Mouse (Mus musculus) hindbrain, embryonic 16.5 days (tissue): ENCODE measurements around the gene Astn2. TPM values are rescaled to one million over a fixed set of nuclear protein-coding genes. Genes with fewer than 3 reads are reported as not detected.

Experiments used
- ATAC-seq: fragments of 200-750 bp; cut with Nextera tagmentation; 2 replicates; pipeline ENCODE4 v1.8.0; 2017; ENCODE audit warnings: moderate TSS enrichment, moderate library complexity
- H3K27ac ChIP-seq: fragments of 300-500 bp; sonication (generic); 2 replicates; pipeline ENCODE4 v1.5.1; 2014; ENCODE audit warnings: low read depth, mild to moderate bottlenecking, control low read depth, low read length, moderate library complexity
- H3K27me3 ChIP-seq: fragments of 300-500 bp; sonication (generic); replicated peaks from 2 replicates; pipeline ENCODE4 v1.6.1; 2014; ENCODE audit warnings: low read length; ENCODE audit not compliant: control insufficient read depth, insufficient read depth
- H3K36me3 ChIP-seq: fragments of 300-500 bp; sonication (generic); 2 replicates; pipeline ENCODE4 v1.6.1; 2014; ENCODE audit warnings: mild to moderate bottlenecking, low read length, moderate library complexity, mixed read lengths; ENCODE audit not compliant: control insufficient read depth, insufficient read depth
- H3K4me1 ChIP-seq: fragments of 300-500 bp; sonication (generic); 2 replicates; pipeline ENCODE4 v1.6.1; 2014; ENCODE audit warnings: low read depth, low read length; ENCODE audit not compliant: control insufficient read depth, insufficient read depth
- H3K4me2 ChIP-seq: fragments of 300-500 bp; sonication (generic); 2 replicates; pipeline ENCODE4 v1.6.1; 2014; ENCODE audit warnings: mild to moderate bottlenecking, low read length, control low read depth, moderate library complexity
- H3K4me3 ChIP-seq: fragments of 300-500 bp; sonication (generic); 2 replicates; pipeline ENCODE4 v1.5.1; 2014; ENCODE audit warnings: mild to moderate bottlenecking, low read length, control low read depth, moderate library complexity
- H3K9ac ChIP-seq: fragments of 300-500 bp; sonication (generic); 2 replicates; pipeline ENCODE4 v1.6.1; 2014; ENCODE audit warnings: low read depth, mild to moderate bottlenecking, control low read depth, low read length, moderate library complexity
- H3K9me3 ChIP-seq: fragments of 300-500 bp; sonication (generic); 2 replicates; pipeline ENCODE4 v1.6.1; 2014; ENCODE audit warnings: mild to moderate bottlenecking, low read length, moderate library complexity; ENCODE audit not compliant: control insufficient read depth
- WGBS: fragments of 180-500 bp; shearing (Covaris S2); extraction: QIAGEN DNeasy Blood & Tissue Kit; methylation state at CpG from one replicate; pipeline ENCODE4 v1.1.7; 2014; 5-methylcytosine and 5-hydroxymethylcytosine counted together
- polyA plus RNA-seq: library from polyadenylated mRNA; unstranded; fragments of >200 nt; fragmentation: Nextera tagmentation; extraction: Ambion mirVana; gene quantifications from 2 replicates; pipeline ENCODE4 v1.2.1, GENCODE M21; 2015

Gene Astn2
- 0.94 and 1.8 TPM in 2 replicates for polyA plus RNA-seq

DNA sequence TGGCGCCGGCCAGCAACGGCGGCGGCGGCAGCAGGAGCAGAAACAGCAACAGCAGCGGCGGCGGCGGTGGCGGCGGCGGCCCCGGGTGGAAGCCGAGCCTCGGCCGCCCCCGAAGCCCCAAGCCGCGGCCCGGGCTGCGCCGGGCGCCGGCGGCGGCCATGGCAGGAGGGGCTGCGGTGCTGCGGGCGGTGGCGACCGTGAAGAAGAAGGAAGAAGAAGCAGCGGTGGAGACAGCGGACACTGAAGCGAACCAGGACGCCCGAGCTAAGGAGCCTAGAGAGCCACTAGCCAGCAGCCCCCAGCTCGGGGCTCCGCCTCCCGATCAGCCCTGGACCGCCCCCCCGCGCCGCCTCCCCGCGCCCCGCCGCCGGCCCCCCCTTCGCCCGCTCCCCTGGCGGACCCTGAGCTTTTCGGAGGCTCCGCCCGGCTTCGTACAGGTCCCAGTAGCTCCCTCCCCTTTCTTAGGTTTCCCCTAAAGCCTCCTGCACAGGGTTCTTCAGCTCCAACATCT, at the start of gene Astn2:
Astn2 (minus strand) TSS at position 411 of the 511 bp plus-strand sequence.
- H3K27ac ChIP-seq, result peak within 1 kb of the TSS; percentile 87
- H3K4me3 ChIP-seq, result peak within 1 kb of the TSS; percentile 76
- peak; percentile 78 for ATAC-seq
- no peaks in the 10 kb centered on the region for H3K9me3 ChIP-seq
- no peaks in the 10 kb centered on the region for H3K36me3 ChIP-seq
- peak within 1 kb of the TSS; percentile 59 for H3K4me2 ChIP-seq
- peak within 1 kb of the TSS; percentile 94 for H3K9ac ChIP-seq
- H3K27me3 ChIP-seq, result no peaks in the 10 kb centered on the region; the same call in 1 of the 2 replicates
- H3K4me1 ChIP-seq, result peaks cover 16% of the 10 kb centered on the region
- WGBS, result under 1% methylated on average over 25 of the region's 56 CpGs

GRCm38 (mm10) chr4:66450115-66450514, 45.7 kb upstream of the Astn2 start:
- no peak overlapping the region for H3K4me3 ChIP-seq
- no peaks in the 10 kb centered on the region for H3K4me1 ChIP-seq
- no peaks in the 10 kb centered on the region for H3K9me3 ChIP-seq
- no peaks in the 10 kb centered on the region for H3K36me3 ChIP-seq
- whole genome bisulfite sequencing, result 40% methylated on average over 3 of the region's 3 CpGs
- no peak for ATAC-seq
- H3K4me2 ChIP-seq, result no peak overlapping the region
- H3K9ac ChIP-seq, result no peak overlapping the region
- H3K27me3 ChIP-seq, result no peaks in the 10 kb centered on the region
- no peak overlapping the region for H3K27ac ChIP-seq

DNA sequence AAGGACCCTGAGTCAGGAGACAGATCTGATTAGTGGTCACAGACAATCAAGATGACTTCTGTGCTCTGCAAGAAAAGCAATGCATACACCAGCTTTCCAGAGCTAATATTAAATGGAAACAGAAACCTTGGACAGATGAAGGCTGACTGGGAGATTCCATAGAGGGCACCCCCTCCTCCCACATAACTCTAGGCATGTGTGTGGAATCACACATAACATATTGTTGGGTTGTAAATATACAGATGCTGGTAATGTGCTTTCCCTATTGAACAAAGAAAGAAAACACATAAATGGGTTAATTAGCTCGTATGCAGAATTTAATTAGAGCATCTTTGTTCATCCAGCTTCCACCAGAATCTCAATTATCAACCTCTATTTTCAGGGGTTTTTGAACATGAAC, 26.8 kb upstream of the Astn2 start:
- H3K27ac ChIP-seq, result no peak overlapping the region
- no peaks in the 10 kb centered on the region for H3K36me3 ChIP-seq
- H3K4me2 ChIP-seq, result no peak overlapping the region
- no peak for ATAC-seq
- 57% methylated on average over 1 of the region's 1 CpGs for WGBS
- H3K27me3 ChIP-seq, result no peaks in the 10 kb centered on the region
- H3K9me3 ChIP-seq, result no peaks in the 10 kb centered on the region
- H3K9ac ChIP-seq, result no peak overlapping the region
- H3K4me1 ChIP-seq, result no peaks in the 10 kb centered on the region
- no peak overlapping the region for H3K4me3 ChIP-seq

DNA sequence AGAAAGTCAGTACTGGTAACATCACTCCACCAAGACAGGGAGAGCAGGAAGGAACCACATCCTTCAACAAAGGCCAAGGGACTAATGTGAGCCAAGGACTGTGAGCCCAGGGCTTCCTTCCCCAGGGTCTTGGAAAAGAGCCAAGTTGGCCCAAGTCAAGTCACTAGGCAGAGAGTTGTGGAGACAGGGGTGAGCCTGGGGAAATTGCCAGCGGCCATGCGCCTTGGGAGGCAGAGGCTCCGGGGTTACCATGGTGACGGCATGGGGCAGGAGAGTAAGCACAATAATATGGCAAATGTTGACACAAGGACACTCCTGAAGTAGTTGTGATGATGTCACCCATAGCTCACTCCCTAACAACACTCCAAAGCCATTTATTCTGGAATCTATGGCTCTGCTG, 21.4 kb upstream of the Astn2 start:
- no peaks in the 10 kb centered on the region for H3K9me3 ChIP-seq

DNA sequence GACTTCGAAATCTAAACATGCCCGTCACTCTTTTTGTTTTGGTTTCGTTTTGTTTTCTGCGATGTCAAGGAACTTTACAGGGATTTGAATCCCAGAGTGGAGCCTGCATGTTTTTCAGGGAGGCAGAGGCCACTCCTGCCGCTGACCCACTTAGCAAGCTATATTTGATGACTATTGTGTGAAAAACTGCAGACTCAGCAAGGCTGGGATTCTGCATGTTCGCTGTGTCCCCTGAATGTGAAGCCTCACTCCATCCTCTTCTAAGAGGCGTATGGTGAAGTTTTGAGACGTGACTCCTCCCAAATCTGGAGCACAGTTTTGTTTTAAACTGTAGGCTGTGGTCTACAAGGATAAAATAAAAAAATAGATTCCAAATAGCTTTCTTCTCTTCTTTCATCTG, 10.4 kb upstream of the Astn2 start:
- Histone ChIP-seq H3K27ac (no peak overlapping the region), H3K27me3 (no peaks in the 10 kb centered on the region), H3K4me2 (no peak overlapping the region), H3K4me3 (no peak overlapping the region), H3K9ac (no peak overlapping the region), H3K4me1 (no peaks in the 10 kb centered on the region), H3K36me3 (no peaks in the 10 kb centered on the region), H3K9me3 (no peaks in the 10 kb centered on the region)
- ATAC-seq, result no peak
- WGBS, result 75% methylated on average over 8 of the region's 8 CpGs

More for the DNA sequence above, 21.4 kb upstream of the Astn2 start:
- Histone ChIP-seq H3K27ac (no peak overlapping the region), H3K4me1 (no peaks in the 10 kb centered on the region), H3K36me3 (no peaks in the 10 kb centered on the region), H3K4me2 (no peak overlapping the region), H3K27me3 (no peaks in the 10 kb centered on the region), H3K9ac (no peak overlapping the region), H3K4me3 (no peak overlapping the region)
- ATAC-seq, result peak; percentile 93
- 53% methylated on average over 4 of the region's 4 CpGs for WGBS

DNA sequence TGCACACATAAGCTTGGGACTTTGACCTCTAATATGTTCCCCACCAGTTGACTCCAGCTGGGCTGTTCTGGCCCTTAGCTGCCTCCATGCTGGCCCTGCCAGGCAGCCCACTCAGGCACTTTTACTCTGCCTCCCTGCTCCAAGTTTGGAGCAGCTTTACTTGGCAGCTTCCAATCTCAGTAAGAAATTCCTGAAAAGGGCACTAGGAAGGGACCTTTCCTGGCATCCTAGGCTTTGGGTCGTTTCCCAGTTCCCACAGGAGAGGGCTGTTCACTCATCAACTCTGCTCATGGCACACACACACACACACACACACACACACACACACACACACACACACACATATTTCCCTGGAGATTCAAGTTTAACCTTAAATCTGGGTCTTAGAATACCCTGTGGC, 675 bp upstream of the Astn2 start:
- no peak for ATAC-seq
- peaks cover 16% of the 10 kb centered on the region for H3K4me1 ChIP-seq
- no peaks in the 10 kb centered on the region for H3K36me3 ChIP-seq
- H3K27ac ChIP-seq, result no peak overlapping the region; the same call in 1 of the 2 replicates
- H3K9me3 ChIP-seq, result no peaks in the 10 kb centered on the region
- peak overlapping the region; percentile 59 for H3K4me2 ChIP-seq
- no peaks in the 10 kb centered on the region; the same call in 1 of the 2 replicates for H3K27me3 ChIP-seq
- no peak overlapping the region for H3K9ac ChIP-seq
- H3K4me3 ChIP-seq, result no peak overlapping the region
- WGBS, result 6% methylated on average over 1 of the region's 1 CpGs

DNA sequence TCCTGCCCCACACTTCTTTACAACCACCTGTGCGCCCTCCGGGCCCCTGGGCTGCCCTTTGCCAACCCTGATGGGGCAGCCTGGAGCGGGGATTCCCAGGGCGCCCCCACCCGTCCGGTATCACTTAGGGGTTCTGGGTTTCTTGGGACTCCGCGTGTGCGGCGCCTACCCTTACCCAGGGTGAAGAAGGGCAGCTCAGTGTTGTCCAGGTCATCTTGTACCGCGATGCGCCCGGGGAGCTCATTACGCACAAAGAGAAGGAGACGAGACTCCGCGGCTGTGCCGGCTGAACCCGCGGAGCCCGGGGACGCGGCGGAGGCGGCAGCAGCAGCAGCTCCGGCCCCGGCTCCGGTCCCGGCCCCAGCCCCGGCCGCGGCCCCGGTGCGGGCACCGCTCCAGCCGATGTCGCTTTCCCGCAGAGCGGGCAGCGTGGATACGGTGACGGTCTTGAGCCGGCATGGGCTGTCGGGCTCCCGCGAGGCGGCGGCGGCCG, 657 bp downstream of the Astn2 start:
- H3K27ac ChIP-seq, result peak overlapping the region; percentile 87
- peaks cover 16% of the 10 kb centered on the region for H3K4me1 ChIP-seq
- ATAC-seq, result peak; percentile 54
- 0% methylated on average over 34 of the region's 51 CpGs for WGBS
- no peaks in the 10 kb centered on the region for H3K36me3 ChIP-seq
- H3K9me3 ChIP-seq, result no peaks in the 10 kb centered on the region
- H3K4me2 ChIP-seq, result peak overlapping the region; percentile 59
- H3K9ac ChIP-seq, result peak overlapping the region; percentile 94
- H3K27me3 ChIP-seq, result no peaks in the 10 kb centered on the region; the same call in 1 of the 2 replicates
- H3K4me3 ChIP-seq, result peak overlapping the region; percentile 76

- Histone ChIP-seq H3K4me1 (peaks cover 16% of the 10 kb centered on the region), H3K4me3 (peak overlapping the region; percentile 76), H3K36me3 (no peaks in the 10 kb centered on the region), H3K9ac (peak overlapping the region; percentile 94), H3K27ac (peak overlapping the region; percentile 87), H3K27me3 (no peaks in the 10 kb centered on the region; the same call in 1 of the 2 replicates), H3K9me3 (no peaks in the 10 kb centered on the region), H3K4me2 (peak overlapping the region; percentile 59)
- under 1% methylated on average over 22 of the region's 22 CpGs for WGBS
- ATAC-seq, result peak; percentile 38
Measured at GRCm38 (mm10) chr4:66403116-66403707, 1.2 kb downstream of the Astn2 start.

GRCm38 (mm10) chr4:66402611-66403010, 1.8 kb downstream of the Astn2 start:
- peaks cover 16% of the 10 kb centered on the region for H3K4me1 ChIP-seq
- no peaks in the 10 kb centered on the region; the same call in 1 of the 2 replicates for H3K27me3 ChIP-seq
- H3K4me3 ChIP-seq, result peak overlapping the region; percentile 76
- peak overlapping the region; percentile 94 for H3K9ac ChIP-seq
- 0 out of 2 replicates have a peak, but pooled peaks have one; percentile 14 for ATAC-seq
- H3K4me2 ChIP-seq, result peak overlapping the region; percentile 59
- 3% methylated on average over 21 of the region's 24 CpGs for WGBS
- H3K27ac ChIP-seq, result peak overlapping the region; percentile 87; the same call in 1 of the 2 replicates
- H3K36me3 ChIP-seq, result no peaks in the 10 kb centered on the region
- H3K9me3 ChIP-seq, result no peaks in the 10 kb centered on the region
